Mouse (Mus musculus) activated CD4-positive, CD25-positive, alpha-beta regulatory T cell, adult 4 months (primary cell): ENCODE results near the gene Loxl3. TPM values are rescaled to one million over a fixed set of nuclear protein-coding genes. Genes with fewer than 3 reads are reported as not detected.

Experiments
- ATAC-seq: one replicate; pipeline ENCODE4 v1.8.0; 2017
- polyA plus RNA-seq, 2 experiments: library from polyadenylated mRNA; unstranded; fragments of 100-300 nt; shearing (Covaris generic); gene quantifications; one replicate each; pipeline ENCODE4 v1.2.1; 2017

Gene Loxl3
- polyA plus RNA-seq, 2 experiments from 2014 or later = 0.26 TPM; not detected in 1

DNA sequence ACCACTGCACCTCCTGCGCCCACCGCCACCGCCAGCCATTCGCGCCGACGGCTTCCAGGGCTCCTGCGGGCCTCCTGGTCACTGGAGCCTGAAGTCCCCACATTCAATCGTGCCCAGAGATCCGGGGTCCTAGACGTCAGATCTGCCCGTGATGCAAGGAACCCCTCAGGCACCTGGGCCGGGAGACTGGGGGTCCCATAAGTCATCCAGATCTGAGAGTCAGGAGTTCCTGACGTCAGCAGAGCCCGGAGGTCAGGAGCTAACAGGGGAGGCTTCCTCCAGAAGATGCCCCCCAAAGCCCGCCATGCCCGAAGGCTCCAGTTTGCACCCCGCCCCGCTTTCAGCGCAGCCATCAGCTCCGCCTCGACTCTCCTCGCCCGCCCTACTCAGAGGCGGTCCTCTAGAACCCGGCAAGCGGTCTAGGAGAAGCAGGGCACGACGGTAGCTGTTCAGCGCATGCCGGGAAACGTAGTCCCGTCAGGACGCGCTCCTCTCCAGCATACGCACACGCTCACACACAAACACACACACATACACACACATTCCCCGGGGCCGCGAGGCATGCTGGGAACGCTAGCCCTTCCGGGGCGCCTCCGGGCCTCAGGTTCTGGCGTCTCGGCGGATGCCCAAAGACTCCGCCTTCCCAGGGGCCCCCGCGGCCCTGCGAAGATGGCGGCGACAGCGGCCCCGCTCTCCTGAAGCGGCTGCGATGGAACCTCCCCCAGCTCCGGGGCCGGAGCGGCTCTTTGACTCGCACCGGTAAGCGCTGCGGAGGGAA, 20.3 kb downstream of the Loxl3 start, which contains the start of gene Aup1:
Gene Aup1, plus strand, starts transcription at position 448 of the 778 bp plus-strand sequence.
- ATAC-seq = peak; percentile 94

DNA sequence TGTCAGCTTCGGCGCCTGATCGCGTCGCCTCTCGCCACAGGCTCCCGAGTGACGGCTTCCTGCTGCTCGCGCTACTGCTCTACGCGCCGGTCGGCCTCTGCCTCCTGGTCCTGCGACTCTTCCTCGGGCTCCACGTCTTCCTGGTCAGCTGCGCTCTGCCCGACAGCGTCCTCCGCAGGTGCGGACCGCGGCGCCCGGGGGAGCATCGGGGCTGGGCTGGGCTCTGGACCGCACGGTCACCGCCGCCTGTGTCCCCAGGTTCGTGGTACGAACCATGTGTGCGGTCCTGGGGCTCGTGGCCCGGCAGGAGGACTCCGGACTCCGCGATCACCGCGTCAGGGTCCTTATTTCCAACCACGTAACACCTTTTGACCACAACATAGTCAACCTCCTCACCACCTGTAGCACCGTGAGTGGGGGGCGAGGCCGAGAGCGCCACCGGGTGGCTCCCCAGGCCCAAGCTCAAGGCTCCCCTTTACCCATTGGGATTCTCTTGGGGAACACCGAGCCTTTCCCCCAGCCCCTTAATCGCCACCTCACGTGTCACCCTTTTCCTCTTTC, 21.0 kb downstream of the Loxl3 start, which contains the start of gene Htra2:
Gene Htra2, minus strand, starts transcription at position 403 of the 561 bp plus-strand sequence.
- peak; percentile 7 for ATAC-seq

DNA sequence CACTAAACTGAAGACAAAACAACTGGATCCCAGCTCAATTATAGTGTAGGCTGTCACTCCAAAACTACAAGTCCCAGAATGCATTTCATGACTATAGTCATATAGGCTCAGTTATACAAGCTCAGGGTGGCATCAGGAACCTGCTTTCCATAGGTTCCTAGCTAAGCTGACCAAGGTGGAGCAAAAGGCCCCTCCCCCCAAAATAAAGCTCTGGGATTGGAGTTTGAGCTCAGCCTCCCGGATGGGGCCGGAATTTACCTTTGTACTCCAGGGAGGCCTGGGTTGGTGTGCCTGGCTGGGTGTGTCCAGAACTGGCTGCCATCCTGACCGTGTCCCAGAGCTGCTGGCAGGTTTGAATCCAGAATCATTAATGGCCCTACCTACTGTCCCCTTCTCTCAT, 23.8 kb downstream of the Loxl3 start, which contains the start of gene Dqx1:
Gene Dqx1, plus strand, starts transcription at position 55 of the 400 bp plus-strand sequence.
- no peak for ATAC-seq

DNA sequence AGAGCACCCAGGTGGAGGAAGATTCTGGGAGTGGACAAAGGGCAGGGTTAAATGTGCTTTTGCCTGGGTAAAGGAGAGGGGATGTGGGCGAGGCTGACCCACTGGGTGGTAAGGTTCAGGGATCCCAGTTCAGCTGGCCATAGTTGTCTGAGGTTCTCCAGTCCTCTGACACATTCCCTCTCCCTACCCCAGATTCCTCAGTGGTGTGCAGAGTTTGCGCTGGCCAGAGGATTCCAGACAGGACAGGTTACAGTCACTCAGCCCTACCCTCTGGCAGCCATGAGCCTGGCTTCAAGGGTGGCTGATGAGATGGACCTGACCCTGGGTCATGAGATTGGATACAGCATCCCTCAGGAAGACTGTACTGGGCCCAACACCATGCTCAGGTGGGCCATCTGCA, 24.8 kb downstream of the Loxl3 start:
- ATAC-seq = no peak

DNA sequence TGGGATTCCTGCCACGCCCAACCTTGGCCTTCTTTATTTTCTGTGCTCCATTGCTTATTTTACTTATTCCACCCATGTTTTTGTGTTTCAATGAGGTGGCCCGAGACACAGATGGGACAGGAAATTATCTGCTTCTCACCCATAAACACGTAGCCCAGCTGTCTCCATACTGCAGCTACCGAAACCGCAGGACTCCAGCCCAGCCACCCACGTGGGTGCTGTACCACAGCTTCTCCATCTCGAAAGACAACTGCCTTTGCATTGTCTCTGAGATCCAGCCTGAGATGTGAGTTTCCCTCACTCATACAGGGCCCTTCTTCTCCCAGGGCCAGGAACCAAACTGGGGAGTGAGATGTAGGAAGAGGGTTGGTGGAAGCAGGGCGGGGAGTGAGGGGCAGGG, 32.0 kb downstream of the Loxl3 start:
- ATAC-seq = peak; percentile 41

DNA sequence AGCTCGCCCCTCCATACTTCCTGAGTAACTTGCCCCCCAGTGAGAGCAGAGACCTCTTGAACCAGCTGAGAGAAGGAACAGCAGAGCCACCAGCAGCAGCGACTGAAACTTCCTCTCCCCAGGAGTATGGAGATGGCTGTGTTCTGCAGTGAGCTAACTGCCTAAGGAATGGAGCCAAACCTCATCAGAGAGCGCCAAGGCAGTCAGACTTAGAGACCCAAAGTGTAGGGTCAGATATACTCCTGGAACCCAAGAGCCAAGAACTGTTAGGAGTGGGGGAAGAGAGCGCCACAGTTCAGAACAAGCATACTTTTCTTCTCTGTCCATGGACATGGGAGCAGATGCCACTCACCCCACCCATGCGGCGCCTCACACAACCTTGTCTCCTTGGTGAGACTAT, 32.5 kb downstream of the Loxl3 start:
- ATAC-seq = no peak

DNA sequence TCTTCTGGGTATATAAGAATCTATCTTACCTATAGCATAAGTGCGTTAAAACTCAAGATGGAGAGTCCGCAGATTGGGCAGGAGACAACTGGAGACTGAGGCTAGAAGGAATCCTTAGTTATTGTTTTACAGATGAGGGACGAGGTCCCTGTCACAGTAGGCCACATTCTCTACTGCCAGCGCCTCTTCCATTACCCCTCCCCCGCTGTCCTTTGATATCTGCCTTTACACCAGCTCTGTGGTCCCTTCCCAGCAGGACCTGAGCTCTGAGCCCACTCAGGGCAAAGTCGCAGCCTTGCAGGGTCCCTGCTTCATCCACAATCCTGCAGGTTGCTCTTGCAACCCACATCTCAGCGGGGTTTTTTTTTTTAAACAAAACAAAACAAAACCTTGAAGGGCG, 34.2 kb downstream of the Loxl3 start:
- ATAC-seq = no peak

DNA sequence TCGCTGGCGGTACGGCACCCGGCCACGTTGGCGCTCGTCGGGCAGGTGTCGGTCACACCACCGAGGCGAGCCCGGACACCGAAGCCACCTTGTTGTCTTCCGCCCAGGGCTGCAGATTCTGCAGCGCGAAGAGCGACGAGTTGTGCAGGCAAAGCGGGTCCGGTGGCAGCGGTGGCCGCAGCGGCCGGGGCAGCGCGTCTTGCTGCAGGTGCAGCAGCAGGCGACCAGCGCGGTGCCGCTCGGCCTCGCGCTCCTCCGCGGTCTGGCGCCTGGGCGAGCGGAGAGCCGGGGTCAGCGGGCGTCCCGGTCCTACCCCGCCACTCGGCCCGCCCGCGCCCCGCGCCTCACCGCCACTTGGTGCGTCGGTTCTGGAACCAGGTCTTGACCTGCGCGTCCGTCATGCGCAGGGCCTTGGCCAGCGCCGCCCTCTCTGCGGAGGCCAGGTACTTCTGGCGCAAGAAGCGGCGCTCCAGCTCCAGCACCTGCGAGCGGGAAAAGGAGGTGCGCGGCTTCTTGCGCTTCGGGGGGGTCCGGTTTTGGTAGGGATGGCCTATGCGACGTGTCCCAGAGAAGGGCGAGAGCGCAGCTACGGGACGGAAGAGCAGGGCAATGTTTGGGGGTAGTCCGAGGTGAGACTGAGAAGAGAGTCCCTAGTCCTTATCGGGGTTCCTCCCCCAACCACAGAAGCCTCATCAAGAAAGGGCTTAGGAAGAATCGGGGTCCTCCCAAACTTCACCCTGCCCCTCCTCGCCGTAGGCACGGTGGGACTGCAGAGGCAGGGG, 34.9 kb downstream of the Loxl3 start:
- no peak for ATAC-seq

DNA sequence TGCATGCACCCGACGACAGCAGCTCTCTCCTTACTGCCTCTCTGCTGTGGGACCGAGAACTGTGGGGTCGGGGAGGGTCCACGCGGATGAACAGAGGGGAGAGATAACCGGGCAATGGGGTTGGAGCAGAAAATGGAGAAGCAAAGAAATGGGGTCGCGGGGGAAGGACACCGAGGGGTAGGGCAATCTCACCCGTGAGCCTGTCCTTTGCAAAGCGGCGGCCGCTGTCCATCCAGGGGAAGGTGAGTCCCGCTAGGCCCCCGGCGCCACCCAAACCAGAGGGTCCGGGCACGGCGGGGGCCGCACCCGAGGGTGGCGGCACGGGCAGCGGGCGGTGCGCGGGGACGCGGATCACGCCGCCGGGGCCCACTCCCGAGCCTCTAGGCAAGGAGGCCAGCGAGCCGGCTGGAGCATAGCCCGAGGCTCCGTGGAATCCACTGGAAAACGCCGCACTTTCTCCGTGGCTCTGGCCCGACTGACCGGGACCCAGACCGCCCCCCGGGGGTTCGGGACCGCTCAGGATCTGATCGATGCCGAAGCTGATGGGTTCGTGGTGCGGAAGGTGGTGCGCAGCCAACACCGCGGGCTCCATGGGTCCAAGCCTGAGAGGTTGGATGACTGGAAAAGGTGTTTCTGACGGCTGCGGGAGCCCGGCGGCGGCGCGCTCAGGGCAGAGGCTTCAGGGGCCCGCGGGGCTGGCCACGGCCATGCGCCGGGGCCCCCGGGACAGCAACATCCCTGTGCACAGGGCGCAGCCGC, 35.7 kb downstream of the Loxl3 start:
- no peak for ATAC-seq

DNA sequence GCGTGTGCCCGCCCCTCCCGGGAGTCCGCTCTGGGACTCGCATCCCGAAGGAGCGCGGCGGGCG, 36.1 kb downstream of the Loxl3 start, which contains the start of gene Tlx2:
Gene Tlx2, minus strand, starts transcription at position 47 of the 64 bp plus-strand sequence.
- ATAC-seq = no peak

DNA sequence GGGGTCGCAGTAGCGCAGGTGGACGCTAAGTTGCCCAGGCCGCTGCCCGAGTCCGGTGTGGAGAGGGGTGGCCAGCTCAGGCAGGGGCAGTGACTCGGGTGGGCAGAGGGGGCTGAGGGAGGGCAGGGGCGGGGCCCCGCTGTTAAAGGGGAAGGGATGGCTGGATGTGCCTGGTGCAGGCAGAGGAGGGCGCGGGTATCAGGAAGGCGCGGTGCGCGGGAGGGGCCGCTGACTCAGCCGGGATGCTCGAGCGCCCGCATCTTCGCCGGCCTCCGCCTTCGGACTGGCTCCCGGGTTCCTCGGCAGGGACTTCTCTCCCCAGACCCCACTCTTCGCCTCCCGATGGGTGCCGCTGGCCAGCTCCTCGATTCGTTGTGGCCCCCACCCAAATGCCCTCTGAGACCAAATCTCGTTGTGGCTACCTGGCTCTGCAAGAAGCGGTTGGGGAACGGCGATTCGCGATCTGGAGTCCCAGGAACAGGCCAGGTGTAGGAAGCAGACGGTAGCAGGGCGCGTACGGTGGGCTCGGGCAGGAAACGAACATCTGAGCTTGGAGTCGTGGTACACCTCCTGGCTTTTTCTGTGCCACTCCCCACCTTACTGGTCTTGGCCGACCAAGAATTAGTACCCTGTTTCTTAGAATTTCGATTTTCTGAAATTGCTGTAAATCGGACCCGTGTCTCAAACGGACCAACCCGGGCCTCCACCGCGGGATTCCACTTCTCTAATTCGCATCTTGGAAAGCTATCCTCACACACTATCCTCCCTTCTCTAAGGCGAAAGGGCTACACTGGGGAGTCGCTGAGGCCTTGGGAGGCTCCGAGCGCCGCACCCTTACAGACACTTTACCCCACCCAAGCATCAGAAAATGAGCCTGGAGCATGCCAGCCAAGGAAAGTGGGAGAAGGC, 36.6 kb downstream of the Loxl3 start:
- ATAC-seq = no peak

DNA sequence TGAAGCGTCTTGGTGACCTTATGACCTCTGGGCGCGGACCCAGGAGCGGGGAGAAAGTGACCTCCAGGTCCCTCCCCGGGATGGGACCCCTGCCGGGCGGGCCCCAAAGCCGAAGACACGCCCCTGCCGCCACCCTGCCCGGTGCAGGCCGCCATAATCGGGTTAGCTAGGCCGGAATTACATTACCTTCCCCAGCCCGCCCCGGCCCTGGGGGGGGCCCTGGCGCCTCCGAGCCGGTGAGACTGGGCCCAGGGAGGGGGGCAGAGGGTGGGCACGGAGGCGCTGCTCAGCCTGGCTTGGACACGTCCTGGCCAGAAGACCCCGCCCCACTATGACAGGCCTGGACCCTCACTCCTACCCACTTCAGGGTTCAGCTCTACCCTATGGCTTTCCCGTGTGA, 37.2 kb downstream of the Loxl3 start:
- no peak for ATAC-seq

DNA sequence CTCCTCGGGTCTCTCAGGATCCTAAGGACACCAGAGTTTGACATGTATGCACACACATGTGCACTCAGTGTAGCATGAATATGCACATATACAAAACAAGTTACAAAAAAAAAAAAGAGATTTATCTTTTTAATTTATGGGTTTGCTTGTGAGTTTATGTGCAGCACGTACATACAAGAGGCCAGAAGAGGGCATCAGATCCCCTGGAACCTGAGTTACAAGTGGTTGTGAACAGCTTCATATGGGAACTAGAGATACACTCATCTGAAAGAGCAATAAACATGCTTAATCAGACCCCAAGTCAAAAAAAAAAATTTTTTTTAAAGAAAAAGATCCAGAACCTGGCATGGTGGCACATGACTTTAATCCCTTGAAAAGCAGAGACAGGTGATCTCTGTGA, 41.0 kb downstream of the Loxl3 start:
- no peak for ATAC-seq

DNA sequence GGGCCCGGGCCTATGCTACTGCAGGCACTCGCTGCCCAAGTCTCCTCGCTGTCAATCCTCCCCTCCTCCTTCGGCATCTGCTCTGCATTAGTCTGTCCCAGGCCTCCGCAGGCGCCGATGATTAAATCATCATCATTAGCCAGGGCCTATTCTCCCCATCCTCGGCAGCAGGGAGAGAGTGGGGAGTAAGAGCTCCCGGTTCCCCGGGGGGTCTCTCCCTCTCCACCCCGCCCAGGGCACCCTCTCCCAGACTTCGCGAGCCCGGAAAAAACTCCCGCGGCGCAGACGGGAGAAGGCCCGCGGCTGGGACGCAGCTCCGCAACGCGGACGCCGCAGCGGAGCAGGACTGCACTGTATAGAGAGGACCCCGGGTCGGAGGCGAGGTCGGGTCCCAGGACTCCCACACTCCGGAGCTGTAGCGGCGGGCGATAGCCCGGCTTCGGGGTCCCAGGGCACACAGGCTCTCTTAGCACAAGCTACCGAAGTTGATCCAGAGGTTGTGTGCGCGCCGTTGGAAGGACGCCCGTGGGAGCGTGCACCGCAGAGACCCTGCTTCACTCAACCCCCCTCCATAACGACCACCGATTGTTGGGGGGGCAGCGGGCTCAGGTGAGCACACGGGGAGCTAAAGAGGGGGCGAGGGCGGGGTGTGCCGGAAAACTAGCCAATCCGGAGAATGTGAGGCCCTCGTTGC, 43.8 kb downstream of the Loxl3 start, which contains the start of gene Pcgf1:
Gene Pcgf1, plus strand, starts transcription at position 240 of the 694 bp plus-strand sequence.
- peak; percentile 95 for ATAC-seq

DNA sequence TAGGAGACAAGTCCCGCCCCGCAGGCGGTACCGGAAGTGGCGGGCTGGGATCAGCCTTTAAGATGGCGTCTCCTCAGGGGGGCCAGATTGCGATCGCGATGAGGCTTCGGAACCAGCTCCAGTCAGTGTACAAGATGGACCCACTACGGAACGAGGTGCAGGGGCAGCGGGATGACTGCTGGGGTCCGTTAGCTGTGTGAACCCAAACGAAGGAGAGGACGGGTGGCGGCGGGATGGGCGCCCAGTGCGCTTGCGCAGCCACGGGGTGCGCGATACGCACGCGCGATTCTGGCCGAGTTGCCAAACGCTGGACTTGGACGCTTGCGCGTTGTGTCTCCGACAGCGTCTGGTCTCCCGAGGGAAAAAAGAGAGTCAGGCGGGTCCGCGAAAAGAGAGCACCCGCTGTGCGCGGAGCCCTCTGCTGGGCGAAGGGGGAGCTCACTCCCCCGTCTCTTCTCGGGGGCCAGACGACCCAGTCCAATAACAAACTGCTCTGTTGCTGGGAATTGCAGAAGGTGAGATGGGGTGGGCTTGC, 44.4 kb downstream of the Loxl3 start:
- peak; percentile 33 for ATAC-seq

DNA sequence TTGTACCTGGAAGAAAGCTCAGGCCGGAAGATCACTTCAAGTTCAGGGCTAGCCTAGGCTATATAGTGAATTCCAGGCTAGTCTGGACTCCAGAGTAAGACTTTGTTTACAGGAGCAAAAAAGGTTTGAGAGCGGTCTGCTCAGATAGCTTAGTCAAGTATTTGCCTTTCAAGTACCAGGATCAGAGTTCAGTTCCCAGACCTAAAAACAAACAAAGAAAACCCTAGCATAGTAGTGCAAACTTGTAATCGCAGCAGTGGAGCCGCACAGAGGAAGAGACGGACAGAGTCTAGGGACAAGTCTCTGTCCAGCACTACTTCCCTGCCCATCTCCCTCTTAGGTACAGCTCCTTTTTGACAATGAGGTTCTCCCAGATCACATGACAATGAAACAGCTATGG, 46.2 kb downstream of the Loxl3 start:
- no peak for ATAC-seq

DNA sequence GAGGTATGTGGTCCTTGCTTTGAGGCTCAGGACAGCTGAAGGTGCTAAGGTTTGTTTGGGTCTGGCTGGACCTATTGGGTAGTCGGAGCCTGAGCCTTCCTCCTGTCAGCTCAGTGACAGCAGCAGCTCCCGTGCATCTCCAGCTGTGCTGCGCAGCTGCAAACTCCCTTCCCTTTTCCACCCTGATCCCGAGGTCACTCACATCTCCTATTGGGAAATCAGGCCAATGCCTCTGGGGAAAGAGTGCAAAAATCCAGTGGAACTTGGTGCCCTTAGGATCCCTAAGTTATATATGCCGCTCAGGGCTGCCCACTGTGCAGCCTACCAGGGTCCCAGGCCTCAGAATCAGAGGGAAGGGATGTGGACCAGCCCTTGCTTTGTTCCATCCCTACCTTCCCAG, 49.5 kb downstream of the Loxl3 start:
- ATAC-seq = no peak

DNA sequence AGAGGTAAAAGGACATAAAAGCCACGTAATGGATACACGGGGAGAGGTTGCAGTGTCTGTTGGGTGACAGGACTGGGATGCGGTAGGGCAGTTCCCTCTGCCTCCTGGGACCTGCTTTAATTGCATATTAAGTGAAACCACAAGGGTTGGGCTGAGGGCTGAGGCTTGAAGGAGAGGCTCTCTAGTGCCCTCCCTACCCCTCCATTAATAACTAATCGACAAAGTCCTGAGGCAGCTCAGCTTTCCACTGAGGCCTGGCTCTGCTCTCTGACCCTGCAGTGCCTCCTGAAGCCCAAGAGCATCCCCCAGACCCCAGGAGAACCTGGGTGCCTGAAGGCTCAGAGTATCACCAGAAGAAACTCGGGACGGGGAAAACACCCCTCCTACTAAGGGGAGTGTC, 50.5 kb downstream of the Loxl3 start:
- ATAC-seq = no peak

DNA sequence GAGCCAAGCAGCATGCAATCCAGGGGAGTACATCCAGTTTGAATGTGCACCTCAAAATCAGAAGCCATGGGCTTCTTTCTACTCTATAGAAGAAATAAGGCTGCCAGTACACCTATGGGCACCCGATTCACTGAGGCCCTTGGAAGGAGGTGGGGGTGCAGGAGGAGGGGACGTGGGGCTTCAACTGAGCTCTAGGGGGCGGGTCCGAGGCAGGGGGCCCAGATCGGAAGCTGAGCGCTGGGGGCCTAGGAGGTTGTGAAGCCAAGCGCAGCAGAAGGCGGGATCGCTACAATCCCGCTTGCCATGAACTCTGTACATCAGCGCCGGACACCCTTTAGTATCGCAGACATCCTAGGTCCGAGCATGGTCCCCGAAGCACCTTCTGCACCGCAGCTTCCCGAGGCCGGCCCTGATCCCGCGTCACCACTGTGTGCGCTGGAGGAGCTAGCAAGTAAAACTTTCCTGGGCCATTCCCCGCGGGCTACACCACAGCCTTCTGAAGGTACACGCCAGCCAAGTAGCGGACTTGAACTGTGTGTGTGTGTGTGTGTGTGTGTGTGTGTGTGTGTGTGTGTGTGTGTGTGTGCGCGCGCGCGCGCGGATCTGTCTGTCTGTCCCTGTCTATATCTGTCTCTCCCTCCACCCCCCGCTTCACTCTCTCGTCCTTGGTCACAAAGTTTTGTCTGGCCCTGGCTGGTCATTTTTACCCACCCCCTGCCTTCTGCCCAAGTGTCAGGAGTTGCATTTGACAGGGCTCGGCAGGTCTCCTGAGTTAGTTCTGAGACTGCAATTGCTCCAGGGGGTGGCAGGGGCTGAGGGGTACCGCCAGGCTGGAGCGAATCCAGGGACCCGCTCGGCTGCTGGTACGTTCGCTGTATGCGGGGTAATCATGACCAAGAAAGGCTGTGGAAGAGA, 52.4 kb downstream of the Loxl3 start, which contains the start of gene Lbx2:
Gene Lbx2, plus strand, starts transcription at position 247 of the 915 bp plus-strand sequence.
- peak; percentile 36 for ATAC-seq
